Mouse (Mus musculus) lung, adult 2 months (tissue): ENCODE data around the gene Stt3b.

ENCODE experiments used
- CTCF ChIP-seq: fragments of 200-500 bp; IDR thresholded peaks from 2 replicates; pipeline ENCODE4 v1.5.1; 2011; ENCODE audit warnings: mild to moderate bottlenecking, low read length, control low read depth; ENCODE audit not compliant: insufficient read depth
- POLR2A ChIP-seq: fragments of 200-500 bp; IDR thresholded peaks from 2 replicates; pipeline ENCODE4 v1.6.1; 2011; ENCODE audit warnings: low read depth, mild to moderate bottlenecking, control low read depth, low read length, borderline replicate concordance; ENCODE audit errors: extremely low read depth

GRCm38 (mm10) chr9:115210535-115210934, 99.7 kb downstream of the Stt3b start:
- TF ChIP-seq CTCF (no peak), POLR2A (no peak)
